Mouse (Mus musculus): ENCODE results near the gene Vwa7. TPM values are rescaled to one million over a fixed set of nuclear protein-coding genes. Genes with fewer than 3 reads are reported as not detected.
"Not testable (repeated sequence)": the region's sequence is repeated elsewhere in the genome, so short reads cannot be mapped to it uniquely, and the experiment has no call there.

Gene Vwa7
- total and polyA plus RNA-seq, 3 experiments, result 0.60 to 3.5 (median 1.5) TPM

GRCm38 (mm10) chr17:34978239-34978638, 38.1 kb upstream of the Vwa7 start:
- DNase-seq (ENCODE audit: low spot score) (no peak), ATAC-seq (ENCODE audit: extremely low read depth, insufficient number of reproducible peaks, low FRiP score, poor library complexity, severe bottlenecking) (no peak)
- peaks cover 14% of the 10 kb centered on the region for H3K9me3 ChIP-seq (replicated peaks)
- H3K27me3 ChIP-seq (ENCODE audit: insufficient read depth, low read length), result no peaks in the 10 kb centered on the region
- H3K36me3 ChIP-seq (replicated peaks), result peaks cover 42% of the 10 kb centered on the region
- peaks cover 18% of the 10 kb centered on the region for H3K4me1 ChIP-seq (ENCODE audit: insufficient read depth, low read depth, low read length)
- TF ChIP-seq GATA1 (IDR thresholded peaks at IDR 0.05; ENCODE audit: borderline replicate concordance, low read length), result no peak
- TF ChIP-seq CTCF (IDR thresholded peaks at IDR 0.05; ENCODE audit: low read depth, low read length), result no peak
- no peak for TF ChIP-seq TAL1 (conservative IDR thresholded peaks at IDR 0.05; ENCODE audit: low read depth, low read length)
- no peak for TF ChIP-seq GATA2 (IDR thresholded peaks at IDR 0.05; ENCODE audit: borderline replicate concordance, low read depth, low read length)
- no peak for TF ChIP-seq POLR2AphosphoS5 (IDR thresholded peaks at IDR 0.05; ENCODE audit: insufficient replicate concordance, low read depth, low read length)
- H3K4me3 ChIP-seq (ENCODE audit: low read depth, low read length), result no peak overlapping the region

DNA sequence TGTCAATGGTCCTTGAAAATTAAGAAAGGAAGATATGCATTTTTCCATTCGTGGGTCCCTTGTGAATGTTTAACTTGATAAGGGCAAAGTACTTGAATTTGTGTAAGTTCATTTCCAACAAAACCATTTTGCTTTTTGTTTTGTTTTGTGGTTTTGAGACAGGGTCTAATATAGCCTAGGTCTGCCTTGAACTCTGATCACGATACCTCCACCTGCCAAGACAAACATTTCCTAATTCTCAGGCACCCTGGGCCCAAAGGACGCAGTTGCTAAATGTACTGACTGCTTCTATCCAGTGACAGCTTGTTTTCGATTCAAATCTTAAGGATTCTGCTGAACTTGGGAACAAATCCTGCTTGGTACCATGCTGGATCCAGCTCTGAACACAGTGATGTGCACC, 36.7 kb upstream of the Vwa7 start:
- Histone ChIP-seq H3K9me3 (replicated peaks) (peaks cover 14% of the 10 kb centered on the region), H3K4me1 (ENCODE audit: insufficient read depth, low read depth, low read length) (peaks cover 25% of the 10 kb centered on the region), H3K36me3 (replicated peaks) (peaks cover 50% of the 10 kb centered on the region), H3K27me3 (ENCODE audit: insufficient read depth, low read length) (no peaks in the 10 kb centered on the region), H3K4me3 (ENCODE audit: low read depth, low read length) (no peak overlapping the region)
- no peak for TF ChIP-seq CTCF (IDR thresholded peaks at IDR 0.05; ENCODE audit: low read depth, low read length)
- no peak for ATAC-seq (ENCODE audit: extremely low read depth, insufficient number of reproducible peaks, low FRiP score, poor library complexity, severe bottlenecking)
- DNase-seq (ENCODE audit: low spot score), result no peak

DNA sequence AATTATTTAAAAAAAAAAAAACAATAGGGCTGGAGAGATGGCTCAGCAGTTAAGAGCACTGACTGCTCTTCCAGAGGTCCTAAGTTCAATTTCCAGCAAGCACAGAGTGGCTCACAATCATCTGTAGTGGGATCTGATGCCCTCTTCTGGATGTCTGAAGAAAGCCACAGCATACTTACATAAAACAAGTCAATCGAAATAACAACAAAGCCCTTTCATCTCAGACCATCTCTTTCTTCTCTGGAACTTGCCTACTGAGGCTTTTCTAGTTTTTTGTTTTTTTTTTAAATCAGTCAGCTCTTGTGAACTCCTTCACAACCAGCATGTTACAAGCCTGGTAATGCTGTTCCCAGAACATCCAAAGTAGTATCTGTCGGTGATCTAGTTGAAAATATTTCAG, 35.7 kb upstream of the Vwa7 start:
- Histone ChIP-seq H3K27me3 (ENCODE audit: insufficient read depth, low read length) (no peaks in the 10 kb centered on the region), H3K4me1 (ENCODE audit: insufficient read depth, low read depth, low read length) (peaks cover 36% of the 10 kb centered on the region), H3K9me3 (replicated peaks) (peaks cover 14% of the 10 kb centered on the region), H3K36me3 (replicated peaks) (peaks cover 61% of the 10 kb centered on the region), H3K4me3 (ENCODE audit: low read depth, low read length) (peak overlapping the region; percentile 92)
- ATAC-seq (ENCODE audit: extremely low read depth, insufficient number of reproducible peaks, low FRiP score, poor library complexity, severe bottlenecking) (no peak), DNase-seq (ENCODE audit: low spot score) (no peak)
- TF ChIP-seq GATA1 (IDR thresholded peaks at IDR 0.05; ENCODE audit: borderline replicate concordance, low read length), result no peak
- TF ChIP-seq CTCF (IDR thresholded peaks at IDR 0.05; ENCODE audit: low read depth, low read length), result peak; percentile 24; the same call in 1 of the 2 replicates

GRCm38 (mm10) chr17:34981690-34982180, 34.6 kb upstream of the Vwa7 start, which contains the start of gene Lsm2:
Gene Lsm2 (plus strand): TSS chr17:34981862.
- H3K4me3 ChIP-seq (ENCODE audit: low read depth, low read length), result peak within 1 kb of the TSS; percentile 92
- TF ChIP-seq TAL1 (conservative IDR thresholded peaks at IDR 0.05; ENCODE audit: low read depth, low read length) (no peak), CTCF (IDR thresholded peaks at IDR 0.05; ENCODE audit: low read depth, low read length) (no peak), GATA2 (IDR thresholded peaks at IDR 0.05; ENCODE audit: borderline replicate concordance, low read depth, low read length) (no peak), GATA1 (IDR thresholded peaks at IDR 0.05; ENCODE audit: borderline replicate concordance, low read length) (no peak), POLR2AphosphoS5 (IDR thresholded peaks at IDR 0.05; ENCODE audit: insufficient replicate concordance, low read depth, low read length) (no peak)
- DNase-seq (ENCODE audit: low spot score) (peak; percentile 84), ATAC-seq (ENCODE audit: extremely low read depth, insufficient number of reproducible peaks, low FRiP score, poor library complexity, severe bottlenecking) (peak; percentile 73)
- H3K36me3 ChIP-seq (replicated peaks), result peaks cover 66% of the 10 kb centered on the region
- peaks cover 43% of the 10 kb centered on the region for H3K4me1 ChIP-seq (ENCODE audit: insufficient read depth, low read depth, low read length)
- H3K27me3 ChIP-seq (ENCODE audit: insufficient read depth, low read length), result no peaks in the 10 kb centered on the region
- peaks cover 14% of the 10 kb centered on the region for H3K9me3 ChIP-seq (replicated peaks)

- peaks cover 10% of the 10 kb centered on the region for H3K9me3 ChIP-seq (replicated peaks)
- peak overlapping the region; percentile 92 for H3K4me3 ChIP-seq (ENCODE audit: low read depth, low read length)
- H3K27me3 ChIP-seq (ENCODE audit: insufficient read depth, low read length), result no peaks in the 10 kb centered on the region
- H3K4me1 ChIP-seq (ENCODE audit: insufficient read depth, low read depth, low read length), result peaks cover 43% of the 10 kb centered on the region
- H3K36me3 ChIP-seq (replicated peaks), result peaks cover 63% of the 10 kb centered on the region
- ATAC-seq (ENCODE audit: extremely low read depth, insufficient number of reproducible peaks, low FRiP score, poor library complexity, severe bottlenecking), result no peak
- no peak for DNase-seq (ENCODE audit: low spot score)
- TF ChIP-seq CTCF (IDR thresholded peaks at IDR 0.05; ENCODE audit: low read depth, low read length) (no peak), GATA1 (IDR thresholded peaks at IDR 0.05; ENCODE audit: borderline replicate concordance, low read length) (no peak), POLR2AphosphoS5 (IDR thresholded peaks at IDR 0.05; ENCODE audit: insufficient replicate concordance, low read depth, low read length) (no peak), GATA2 (IDR thresholded peaks at IDR 0.05; ENCODE audit: borderline replicate concordance, low read depth, low read length) (no peak), TAL1 (conservative IDR thresholded peaks at IDR 0.05; ENCODE audit: low read depth, low read length) (no peak)
Measured at GRCm38 (mm10) chr17:34982328-34982727, 34.1 kb upstream of the Vwa7 start.

- TF ChIP-seq TAL1 (conservative IDR thresholded peaks at IDR 0.05; ENCODE audit: low read depth, low read length) (no peak), GATA1 (IDR thresholded peaks at IDR 0.05; ENCODE audit: borderline replicate concordance, low read length) (no peak), CTCF (IDR thresholded peaks at IDR 0.05; ENCODE audit: low read depth, low read length) (no peak)
- Histone ChIP-seq H3K9me3 (replicated peaks) (no peaks in the 10 kb centered on the region), H3K27me3 (ENCODE audit: insufficient read depth, low read length) (no peaks in the 10 kb centered on the region), H3K36me3 (replicated peaks) (peaks cover 58% of the 10 kb centered on the region), H3K4me3 (ENCODE audit: low read depth, low read length) (no peak overlapping the region), H3K4me1 (ENCODE audit: insufficient read depth, low read depth, low read length) (peaks cover 43% of the 10 kb centered on the region)
- DNase-seq (ENCODE audit: low spot score), result no peak
- no peak for ATAC-seq (ENCODE audit: extremely low read depth, insufficient number of reproducible peaks, low FRiP score, poor library complexity, severe bottlenecking)
Measured at GRCm38 (mm10) chr17:34984218-34984617, 32.2 kb upstream of the Vwa7 start.

DNA sequence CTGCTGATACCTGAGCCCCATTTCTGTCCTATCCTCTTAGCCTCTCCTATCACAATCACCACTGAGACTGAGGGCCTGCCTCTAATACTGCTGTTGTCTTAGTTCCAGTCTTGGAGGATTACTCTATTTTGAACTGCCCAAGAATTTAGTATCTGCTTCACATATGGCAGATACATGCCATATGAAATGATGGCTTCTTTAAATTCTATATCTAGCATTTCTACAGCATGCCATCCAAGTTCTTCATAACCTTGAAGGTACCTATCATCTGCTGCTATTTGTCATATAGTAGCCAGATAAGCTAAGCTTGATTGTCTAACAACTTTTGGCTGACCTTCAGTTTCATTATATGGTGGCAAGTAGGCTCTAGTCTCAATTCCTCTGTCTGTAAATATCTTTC, 21.6 kb upstream of the Vwa7 start:
- DNase-seq (ENCODE audit: low spot score) (no peak), ATAC-seq (ENCODE audit: extremely low read depth, insufficient number of reproducible peaks, low FRiP score, poor library complexity, severe bottlenecking) (no peak)
- Histone ChIP-seq H3K4me1 (ENCODE audit: insufficient read depth, low read depth, low read length) (peaks cover 26% of the 10 kb centered on the region), H3K9me3 (replicated peaks) (peaks cover 28% of the 10 kb centered on the region), H3K4me3 (ENCODE audit: low read depth, low read length) (no peak overlapping the region), H3K27me3 (ENCODE audit: insufficient read depth, low read length) (no peaks in the 10 kb centered on the region), H3K36me3 (replicated peaks) (peaks cover 76% of the 10 kb centered on the region)
- no peak for TF ChIP-seq CTCF (IDR thresholded peaks at IDR 0.05; ENCODE audit: low read depth, low read length)
- TF ChIP-seq TAL1 (conservative IDR thresholded peaks at IDR 0.05; ENCODE audit: low read depth, low read length), result no peak
- no peak for TF ChIP-seq GATA2 (IDR thresholded peaks at IDR 0.05; ENCODE audit: borderline replicate concordance, low read depth, low read length)
- TF ChIP-seq GATA1 (IDR thresholded peaks at IDR 0.05; ENCODE audit: borderline replicate concordance, low read length), result no peak
- TF ChIP-seq POLR2AphosphoS5 (IDR thresholded peaks at IDR 0.05; ENCODE audit: insufficient replicate concordance, low read depth, low read length), result no peak

DNA sequence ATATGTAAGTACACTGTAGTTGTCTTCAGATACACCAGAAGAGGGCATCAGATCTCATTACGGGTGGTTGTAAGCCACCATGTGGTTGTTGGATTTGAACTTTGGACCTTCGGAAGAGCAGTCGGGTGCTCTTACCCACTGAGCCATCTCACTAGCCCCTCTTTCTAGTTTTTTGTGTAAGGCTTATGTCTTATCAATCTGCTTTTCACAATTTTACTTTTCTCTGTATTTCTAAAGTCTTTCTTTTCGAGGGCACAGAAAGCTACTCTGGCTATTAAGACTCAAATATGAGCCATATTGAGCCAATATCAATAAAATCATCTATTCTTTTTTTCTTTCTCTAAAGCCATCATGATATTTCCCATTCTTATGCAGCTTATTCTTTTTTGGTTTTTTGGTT, 21.2 kb upstream of the Vwa7 start:
- ATAC-seq (ENCODE audit: extremely low read depth, insufficient number of reproducible peaks, low FRiP score, poor library complexity, severe bottlenecking); H3K4me3 ChIP-seq (ENCODE audit: low read depth, low read length); H3K27me3 ChIP-seq (ENCODE audit: insufficient read depth, low read length); DNase-seq (ENCODE audit: low spot score): not testable (repeated sequence)
- Histone ChIP-seq H3K4me1 (ENCODE audit: insufficient read depth, low read depth, low read length) (peaks cover 31% of the 10 kb centered on the region), H3K9me3 (replicated peaks) (peaks cover 32% of the 10 kb centered on the region), H3K36me3 (replicated peaks) (peaks cover 77% of the 10 kb centered on the region)

- ATAC-seq (ENCODE audit: extremely low read depth, insufficient number of reproducible peaks, low FRiP score, poor library complexity, severe bottlenecking); DNase-seq (ENCODE audit: low spot score): not testable (repeated sequence)
- H3K36me3 ChIP-seq (replicated peaks), result peaks cover 70% of the 10 kb centered on the region
Measured at GRCm38 (mm10) chr17:34995927-34996326, 20.5 kb upstream of the Vwa7 start.

More at GRCm38 (mm10) chr17:34995927-34996326, 20.5 kb upstream of the Vwa7 start:
- not testable (repeated sequence) for H3K27me3 ChIP-seq (ENCODE audit: insufficient read depth, low read length); H3K4me3 ChIP-seq (ENCODE audit: low read depth, low read length)
- Histone ChIP-seq H3K4me1 (ENCODE audit: insufficient read depth, low read depth, low read length) (peaks cover 35% of the 10 kb centered on the region), H3K9me3 (replicated peaks) (peaks cover 32% of the 10 kb centered on the region)
